Mouse (Mus musculus) intestine, embryonic 15.5 days (tissue): ENCODE results near the gene Dock4. TPM values are rescaled to one million over a fixed set of nuclear protein-coding genes. Genes with fewer than 3 reads are reported as not detected.

Experiments
- ATAC-seq: fragments of 200-750 bp; cut with Nextera tagmentation; 2 replicates; pipeline ENCODE4 v1.8.0; 2017; ENCODE audit warnings: moderate TSS enrichment, moderate library complexity
- H3K27ac ChIP-seq: fragments of 300-500 bp; sonication (generic); 2 replicates; pipeline ENCODE4 v1.5.1; 2015; ENCODE audit warnings: mild to moderate bottlenecking, inconsistent platforms
- H3K27me3 ChIP-seq: fragments of 300-500 bp; sonication (generic); replicated peaks from 2 replicates; pipeline ENCODE4 v1.6.1; 2015; ENCODE audit warnings: inconsistent platforms
- H3K36me3 ChIP-seq: fragments of 300-500 bp; sonication (generic); 2 replicates; pipeline ENCODE4 v1.6.1; 2015; ENCODE audit warnings: inconsistent platforms
- H3K4me1 ChIP-seq: fragments of 300-500 bp; sonication (generic); replicated peaks from 2 replicates; pipeline ENCODE4 v1.6.1; 2015; ENCODE audit warnings: inconsistent platforms
- H3K4me2 ChIP-seq: fragments of 300-500 bp; sonication (generic); replicated peaks from 2 replicates; pipeline ENCODE4 v1.6.1; 2015; ENCODE audit warnings: mild to moderate bottlenecking, inconsistent platforms
- H3K4me3 ChIP-seq: fragments of 300-500 bp; sonication (generic); replicated peaks from 2 replicates; pipeline ENCODE4 v1.5.1; 2015; ENCODE audit warnings: inconsistent platforms
- H3K9ac ChIP-seq: fragments of 300-500 bp; sonication (generic); 2 replicates; pipeline ENCODE4 v1.6.1; 2015; ENCODE audit warnings: inconsistent platforms
- H3K9me3 ChIP-seq: fragments of 300-500 bp; sonication (generic); 2 replicates; pipeline ENCODE4 v1.6.1; 2016; ENCODE audit warnings: inconsistent platforms
- WGBS: fragments of 180-500 bp; shearing (Covaris S2); methylation state at CpG from one replicate; pipeline ENCODE4 v1.1.7; 2015; 5-methylcytosine and 5-hydroxymethylcytosine counted together
- polyA plus RNA-seq: library from polyadenylated mRNA; unstranded; fragments of >200 nt; fragmentation: Nextera tagmentation; extraction: Ambion mirVana; gene quantifications from 2 replicates; pipeline ENCODE4 v1.2.1, GENCODE M21; 2015

The Dock4 gene
- polyA plus RNA-seq, 1 experiment from 2014 or later, result 5.7 TPM

DNA sequence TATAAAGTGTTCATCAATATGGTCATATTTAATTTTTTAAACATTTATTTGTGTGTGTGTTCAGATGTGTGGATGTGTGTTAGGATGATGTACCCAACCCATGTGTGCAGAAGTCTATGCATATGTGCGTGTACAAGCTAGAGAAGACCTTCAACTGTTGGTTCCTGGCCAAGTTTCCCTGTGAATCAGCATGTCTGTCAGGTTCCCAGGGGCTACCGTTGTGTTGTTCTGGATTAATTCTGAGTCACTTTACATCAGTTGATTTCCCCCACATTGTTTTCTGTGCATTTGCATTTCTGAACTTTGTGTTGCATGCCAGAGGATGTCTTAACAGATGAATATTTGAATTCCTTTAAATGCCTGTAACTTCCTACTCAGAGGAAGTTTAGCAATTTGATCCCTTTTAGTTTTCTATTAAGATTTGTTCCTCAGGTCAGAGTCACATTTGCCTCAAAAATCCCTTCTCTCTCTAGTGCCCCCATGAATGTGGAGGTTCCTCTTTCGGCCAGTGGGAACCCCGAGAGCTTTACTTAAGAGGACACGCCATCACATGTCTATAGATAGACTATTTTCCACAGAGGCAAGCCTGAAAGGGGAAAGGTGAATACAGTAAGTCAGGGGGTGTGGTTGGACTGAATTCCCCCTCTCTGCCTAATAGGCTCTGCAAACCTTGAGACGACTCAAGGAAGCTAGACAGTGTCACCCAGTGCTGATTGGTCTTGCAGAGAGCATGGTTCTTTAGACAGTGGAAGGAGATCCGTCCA, 139.0 kb downstream of the Dock4 start:
- H3K9ac ChIP-seq, result no peak overlapping the region
- no peaks in the 10 kb centered on the region for H3K36me3 ChIP-seq
- H3K9me3 ChIP-seq, result no peaks in the 10 kb centered on the region
- H3K27me3 ChIP-seq, result no peaks in the 10 kb centered on the region
- 83% methylated on average over 7 of the region's 7 CpGs for WGBS
- no peak overlapping the region for H3K27ac ChIP-seq
- H3K4me3 ChIP-seq, result no peak overlapping the region
- no peak overlapping the region for H3K4me2 ChIP-seq
- ATAC-seq, result no peak
- H3K4me1 ChIP-seq, result no peaks in the 10 kb centered on the region

DNA sequence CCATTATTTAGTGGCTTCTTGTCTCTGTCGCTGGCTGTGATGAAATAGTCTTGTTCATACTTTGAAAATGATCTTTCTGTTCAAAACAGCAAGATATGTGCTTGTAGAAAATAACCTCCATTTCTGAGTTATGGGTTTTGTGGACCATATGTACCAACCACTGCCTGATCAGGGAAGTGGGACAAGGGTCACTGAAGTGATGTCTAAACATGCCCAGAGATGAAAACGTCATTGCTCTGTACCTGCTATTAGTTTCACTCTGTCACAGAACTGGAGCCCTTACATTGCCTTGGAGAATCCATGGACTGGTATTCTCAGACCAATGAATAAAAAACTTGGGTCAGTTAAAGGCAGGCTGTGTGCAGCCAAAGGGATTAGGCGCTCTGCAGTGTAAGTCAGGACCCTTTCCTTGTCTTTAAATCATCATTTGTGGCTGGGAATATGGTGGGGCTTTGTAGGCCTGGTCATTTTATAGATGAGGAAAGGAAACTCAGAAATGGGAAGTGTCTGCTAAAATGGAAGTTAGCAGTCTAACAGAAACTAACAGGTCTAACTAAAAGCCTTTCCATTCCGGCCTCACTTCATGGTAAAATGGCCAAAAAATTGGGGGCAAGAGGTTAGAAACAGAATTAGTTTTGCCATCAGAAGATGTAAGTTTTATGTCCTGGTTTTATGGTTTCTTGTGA, 139.8 kb downstream of the Dock4 start:
- Histone ChIP-seq H3K36me3 (no peaks in the 10 kb centered on the region), H3K4me1 (no peaks in the 10 kb centered on the region), H3K27me3 (no peaks in the 10 kb centered on the region), H3K9ac (no peak overlapping the region), H3K27ac (no peak overlapping the region), H3K9me3 (no peaks in the 10 kb centered on the region), H3K4me3 (no peak overlapping the region), H3K4me2 (no peak overlapping the region)
- WGBS, result 78% methylated on average over 4 of the region's 4 CpGs
- no peak for ATAC-seq

DNA sequence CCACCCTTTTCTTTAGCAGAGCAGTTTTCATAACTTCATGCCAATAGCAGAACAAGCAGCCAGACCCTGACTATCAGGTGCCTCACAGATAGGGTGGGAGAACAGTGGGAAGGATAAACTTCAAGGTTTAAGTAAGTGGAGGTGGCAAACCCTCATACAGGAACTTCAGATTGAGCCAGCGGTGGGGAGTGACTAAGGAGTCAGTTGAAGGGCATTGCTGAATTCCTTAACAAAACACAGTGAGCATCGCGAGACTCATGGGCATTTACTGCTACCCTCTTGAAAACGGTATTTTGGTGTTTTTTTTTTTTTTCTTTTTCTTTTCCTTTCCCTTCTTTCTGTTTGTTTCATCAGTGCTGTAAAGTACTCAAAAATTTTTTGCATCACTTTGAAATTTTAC, 148.4 kb downstream of the Dock4 start:
- 85% methylated on average over 4 of the region's 4 CpGs for WGBS
- no peak for ATAC-seq
- Histone ChIP-seq H3K4me1 (no peaks in the 10 kb centered on the region), H3K36me3 (no peaks in the 10 kb centered on the region), H3K27ac (no peak overlapping the region), H3K9me3 (no peaks in the 10 kb centered on the region), H3K4me3 (no peak overlapping the region), H3K9ac (no peak overlapping the region), H3K4me2 (no peak overlapping the region), H3K27me3 (no peaks in the 10 kb centered on the region)

DNA sequence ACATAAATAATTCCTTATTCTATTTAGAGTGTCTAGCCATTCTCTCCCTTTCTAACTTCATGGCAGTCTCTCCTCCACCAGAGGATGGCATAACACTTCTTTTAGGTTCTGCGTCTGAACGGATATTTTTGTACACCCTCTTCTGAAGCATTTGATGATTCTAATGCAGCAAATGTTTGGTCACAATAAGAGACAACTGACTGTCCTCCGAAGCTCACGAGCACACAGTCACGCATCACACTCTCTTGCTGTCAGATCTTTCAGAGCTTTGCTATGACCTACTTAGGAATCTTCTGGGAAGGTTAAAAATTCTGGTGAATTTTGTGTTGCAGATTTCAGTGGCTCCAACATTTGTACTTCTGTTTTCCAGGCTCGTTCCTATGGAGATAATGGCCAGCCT, 149.7 kb downstream of the Dock4 start:
- no peaks in the 10 kb centered on the region for H3K27me3 ChIP-seq
- no peak overlapping the region for H3K9ac ChIP-seq
- no peaks in the 10 kb centered on the region for H3K4me1 ChIP-seq
- no peak overlapping the region for H3K27ac ChIP-seq
- WGBS, result 88% methylated on average over 6 of the region's 6 CpGs
- H3K4me2 ChIP-seq, result no peak overlapping the region
- no peaks in the 10 kb centered on the region for H3K36me3 ChIP-seq
- no peak for ATAC-seq
- H3K9me3 ChIP-seq, result no peaks in the 10 kb centered on the region
- H3K4me3 ChIP-seq, result no peak overlapping the region

DNA sequence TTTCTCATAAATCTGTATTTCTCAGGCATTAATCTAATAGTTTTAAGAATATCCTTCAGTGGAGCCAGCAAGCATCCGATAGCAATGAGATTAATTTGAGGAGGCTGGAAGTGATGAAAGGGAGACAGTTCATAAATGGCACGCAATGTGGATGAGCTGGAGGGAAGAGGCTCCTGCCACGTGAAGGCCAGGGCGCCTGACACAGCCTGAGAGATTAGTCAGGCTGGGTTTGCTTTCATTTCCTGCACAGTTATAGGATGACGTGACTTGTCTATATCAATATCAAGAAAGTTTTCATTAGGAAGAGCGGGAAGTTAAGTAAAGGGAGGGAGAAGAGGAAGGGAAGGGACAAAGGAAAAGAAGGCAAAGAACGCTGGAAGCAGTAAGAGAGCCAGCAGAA, 150.3 kb downstream of the Dock4 start:
- H3K4me1 ChIP-seq, result no peaks in the 10 kb centered on the region
- no peaks in the 10 kb centered on the region for H3K36me3 ChIP-seq
- ATAC-seq, result no peak
- no peak overlapping the region for H3K9ac ChIP-seq
- H3K27me3 ChIP-seq, result no peaks in the 10 kb centered on the region
- H3K27ac ChIP-seq, result no peak overlapping the region
- H3K9me3 ChIP-seq, result no peaks in the 10 kb centered on the region
- no peak overlapping the region for H3K4me2 ChIP-seq
- 77% methylated on average over 7 of the region's 7 CpGs for WGBS
- H3K4me3 ChIP-seq, result no peak overlapping the region

DNA sequence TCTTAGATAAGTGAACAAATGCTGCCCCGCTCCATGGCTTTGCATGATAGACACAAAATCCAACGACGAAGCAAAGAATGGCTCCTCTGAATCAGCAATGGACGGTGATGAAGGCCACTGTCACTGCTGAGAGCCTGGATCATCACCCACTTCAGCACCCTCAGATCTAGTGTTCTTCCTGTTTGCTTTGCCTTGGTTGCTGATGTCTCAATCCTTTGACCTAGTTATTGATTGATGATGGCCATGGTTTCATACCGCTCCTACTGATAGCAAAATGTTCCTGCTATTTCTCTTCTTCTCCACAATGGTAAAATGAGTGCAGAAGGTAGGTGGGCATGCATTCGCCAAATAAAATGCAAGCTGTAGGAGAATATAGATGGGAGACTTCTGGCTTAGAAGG, 150.7 kb downstream of the Dock4 start:
- WGBS, result 83% methylated on average over 6 of the region's 6 CpGs
- ATAC-seq, result no peak
- no peak overlapping the region for H3K4me3 ChIP-seq

DNA sequence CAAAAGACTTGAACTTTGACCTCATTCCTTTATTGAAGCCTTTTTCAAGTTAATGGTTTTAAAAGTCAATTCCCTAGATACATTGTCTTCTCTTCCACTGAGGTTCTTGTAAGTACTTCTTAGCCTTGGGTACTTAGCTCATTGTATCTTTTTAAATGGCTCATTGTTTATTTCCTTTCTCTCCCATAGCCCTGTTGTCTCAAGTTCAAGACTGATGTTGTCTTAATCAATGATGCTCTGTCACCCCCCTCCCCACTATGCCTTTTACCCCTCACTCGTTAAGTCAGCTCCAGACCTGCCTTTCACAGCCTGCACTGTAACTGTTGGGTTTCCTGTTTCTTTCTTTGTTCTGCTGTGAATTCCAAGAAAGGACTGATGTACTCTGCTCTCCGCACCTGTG, 154.2 kb downstream of the Dock4 start:
- no peak overlapping the region for H3K4me3 ChIP-seq
- ATAC-seq, result no peak
- H3K9me3 ChIP-seq, result no peaks in the 10 kb centered on the region
- H3K27me3 ChIP-seq, result no peaks in the 10 kb centered on the region
- no peak overlapping the region for H3K9ac ChIP-seq
- H3K27ac ChIP-seq, result no peak overlapping the region
- H3K4me2 ChIP-seq, result no peak overlapping the region
- H3K36me3 ChIP-seq, result no peaks in the 10 kb centered on the region
- 81% methylated on average over 2 of the region's 2 CpGs for WGBS
- no peaks in the 10 kb centered on the region for H3K4me1 ChIP-seq

More for the DNA sequence above, 150.7 kb downstream of the Dock4 start:
- Histone ChIP-seq H3K9ac (no peak overlapping the region), H3K9me3 (no peaks in the 10 kb centered on the region), H3K27me3 (no peaks in the 10 kb centered on the region), H3K4me2 (no peak overlapping the region), H3K4me1 (no peaks in the 10 kb centered on the region), H3K27ac (no peak overlapping the region), H3K36me3 (no peaks in the 10 kb centered on the region)

DNA sequence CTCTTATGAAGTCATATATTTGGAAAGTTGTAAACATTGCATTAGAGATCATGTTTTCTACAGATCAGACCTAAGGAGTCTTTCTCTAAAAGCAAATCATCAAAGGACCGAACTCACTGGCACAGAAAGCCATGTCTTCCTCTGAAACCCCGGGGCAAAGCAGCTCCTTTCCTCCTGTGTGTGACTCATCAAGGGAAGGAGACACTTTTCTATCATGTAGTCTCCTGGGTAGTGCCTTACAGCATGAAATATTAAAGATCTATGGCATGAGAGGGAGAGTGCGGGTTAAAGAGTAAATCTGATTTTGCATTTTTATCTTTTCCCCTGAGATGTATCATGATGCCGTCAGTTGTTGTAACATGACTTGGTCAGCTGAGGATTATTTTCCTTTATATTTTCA, 159.8 kb downstream of the Dock4 start:
- H3K27ac ChIP-seq, result no peak overlapping the region
- 86% methylated on average over 4 of the region's 4 CpGs for WGBS
- H3K36me3 ChIP-seq, result no peaks in the 10 kb centered on the region
- no peak overlapping the region for H3K9ac ChIP-seq
- no peak overlapping the region for H3K4me2 ChIP-seq
- H3K9me3 ChIP-seq, result no peaks in the 10 kb centered on the region
- no peaks in the 10 kb centered on the region for H3K27me3 ChIP-seq
- no peak overlapping the region for H3K4me3 ChIP-seq
- no peaks in the 10 kb centered on the region for H3K4me1 ChIP-seq
- ATAC-seq, result no peak

DNA sequence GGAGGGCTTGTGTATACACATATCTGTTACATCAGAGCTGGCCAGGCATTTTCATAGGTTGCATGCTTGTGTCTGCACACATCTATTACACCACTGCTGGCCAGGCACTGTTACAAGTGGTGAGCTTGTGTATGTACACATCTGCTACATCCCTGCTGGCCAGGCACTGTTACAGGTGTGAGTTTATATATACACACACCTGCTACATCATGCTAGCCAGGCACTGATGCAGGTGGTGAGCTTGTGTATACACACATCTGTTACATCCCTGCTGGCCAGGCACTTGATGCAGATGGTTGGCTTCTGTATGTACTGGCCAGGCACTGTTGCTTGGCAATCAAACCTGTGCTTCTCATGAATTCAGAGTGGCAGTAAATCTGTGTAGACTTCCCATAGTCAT, 177.2 kb downstream of the Dock4 start:
- no peak overlapping the region for H3K4me2 ChIP-seq
- no peak for ATAC-seq
- H3K4me3 ChIP-seq, result no peak overlapping the region
- H3K9me3 ChIP-seq, result no peaks in the 10 kb centered on the region
- no peaks in the 10 kb centered on the region for H3K36me3 ChIP-seq
- no peak overlapping the region for H3K27ac ChIP-seq
- no peaks in the 10 kb centered on the region for H3K4me1 ChIP-seq
- H3K27me3 ChIP-seq, result no peaks in the 10 kb centered on the region
- H3K9ac ChIP-seq, result no peak overlapping the region

DNA sequence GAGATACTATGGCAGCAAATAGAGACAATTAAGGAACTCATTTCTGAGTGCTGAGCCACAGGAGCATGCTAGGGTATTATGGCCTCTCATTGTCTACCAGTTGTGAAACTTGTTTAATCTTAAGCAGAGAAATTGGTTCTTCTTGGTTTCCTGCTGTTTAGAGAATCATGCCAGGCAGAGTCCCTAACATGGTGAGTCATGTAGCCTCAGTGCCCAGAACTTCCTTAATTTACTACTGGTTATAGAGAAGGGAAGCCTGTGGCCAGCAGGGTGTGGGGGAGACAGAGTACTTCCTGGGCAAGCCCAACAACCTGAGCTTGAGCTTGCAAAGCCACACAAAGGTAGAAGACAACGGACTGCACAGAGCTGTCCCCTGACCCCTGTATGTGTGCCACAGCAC, 180.8 kb downstream of the Dock4 start:
- 94% methylated on average over 1 of the region's 1 CpGs for WGBS
- H3K4me2 ChIP-seq, result no peak overlapping the region

DNA sequence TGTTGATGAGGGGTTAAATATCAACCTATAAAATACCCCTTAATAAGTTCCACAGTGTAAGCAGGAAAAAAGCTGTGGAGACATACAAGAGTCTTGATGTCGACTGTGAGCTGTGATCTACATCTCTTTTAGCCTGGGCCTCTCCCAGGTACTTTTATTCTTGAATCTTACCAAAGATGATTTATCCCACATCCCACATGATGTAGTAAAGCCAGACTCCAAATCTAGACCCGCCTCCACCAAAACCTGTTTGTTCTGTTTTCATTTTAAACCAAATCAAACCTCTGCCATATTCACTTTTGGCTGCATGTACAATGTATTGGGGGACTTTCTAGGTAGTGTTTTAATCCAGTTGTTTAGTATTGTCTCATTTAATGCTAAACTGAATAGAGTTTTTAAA, 187.5 kb downstream of the Dock4 start:
- ATAC-seq, result no peak
- Histone ChIP-seq H3K27me3 (no peaks in the 10 kb centered on the region), H3K4me3 (no peak overlapping the region), H3K36me3 (no peaks in the 10 kb centered on the region), H3K4me1 (no peaks in the 10 kb centered on the region), H3K4me2 (no peak overlapping the region), H3K9ac (no peak overlapping the region), H3K9me3 (no peaks in the 10 kb centered on the region), H3K27ac (no peak overlapping the region)
- WGBS, result 76% methylated on average over 2 of the region's 2 CpGs

More for the DNA sequence above, 180.8 kb downstream of the Dock4 start:
- Histone ChIP-seq H3K4me1 (no peaks in the 10 kb centered on the region), H3K9me3 (no peaks in the 10 kb centered on the region), H3K9ac (no peak overlapping the region), H3K36me3 (no peaks in the 10 kb centered on the region), H3K4me3 (no peak overlapping the region), H3K27ac (no peak overlapping the region), H3K27me3 (no peaks in the 10 kb centered on the region)
- ATAC-seq, result no peak

DNA sequence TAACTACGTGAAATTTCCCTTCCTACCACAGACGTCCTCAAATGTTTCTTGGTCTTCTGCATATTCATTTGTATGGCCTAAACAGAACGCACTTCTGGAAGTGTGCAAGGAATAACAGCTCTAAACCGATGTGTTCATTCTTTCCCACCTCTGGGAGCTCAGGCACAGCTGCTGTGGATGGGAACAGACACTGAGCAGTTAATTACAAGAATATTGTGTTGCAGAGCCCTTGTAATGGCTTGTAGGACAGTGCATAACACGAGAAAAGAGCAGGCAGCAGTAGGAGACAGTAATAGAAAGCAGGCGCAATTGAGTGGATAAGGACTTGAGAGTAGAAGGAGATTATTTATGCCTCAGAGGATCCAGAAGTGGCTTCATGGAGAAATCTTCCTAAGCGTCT, 188.4 kb downstream of the Dock4 start:
- no peak for ATAC-seq
- Histone ChIP-seq H3K27ac (no peak overlapping the region), H3K9ac (no peak overlapping the region), H3K36me3 (no peaks in the 10 kb centered on the region), H3K4me1 (no peaks in the 10 kb centered on the region), H3K4me3 (no peak overlapping the region), H3K4me2 (no peak overlapping the region), H3K9me3 (no peaks in the 10 kb centered on the region), H3K27me3 (no peaks in the 10 kb centered on the region)
- WGBS, result 80% methylated on average over 7 of the region's 7 CpGs

DNA sequence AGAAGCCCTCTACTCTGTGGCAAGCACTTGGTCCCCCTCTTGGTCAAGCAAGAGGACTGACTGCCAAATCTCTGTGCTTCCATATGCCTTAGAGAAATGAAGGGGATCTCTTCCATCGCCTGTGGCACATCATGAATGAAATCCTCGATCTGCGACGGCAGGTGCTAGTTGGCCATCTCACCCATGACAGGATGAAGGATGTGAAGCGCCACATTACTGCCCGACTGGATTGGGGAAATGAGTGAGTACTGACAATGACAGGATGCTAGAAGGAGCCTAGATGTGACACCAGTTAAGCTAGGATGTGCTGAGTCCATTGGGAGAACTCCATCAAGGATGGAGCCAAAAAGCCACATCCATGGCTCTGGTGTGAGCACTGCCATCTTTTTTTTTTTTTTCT, 190.2 kb downstream of the Dock4 start:
- Histone ChIP-seq H3K27ac (no peak overlapping the region), H3K9ac (no peak overlapping the region), H3K27me3 (no peaks in the 10 kb centered on the region), H3K4me2 (no peak overlapping the region), H3K36me3 (no peaks in the 10 kb centered on the region), H3K4me1 (no peaks in the 10 kb centered on the region), H3K4me3 (no peak overlapping the region), H3K9me3 (no peaks in the 10 kb centered on the region)
- ATAC-seq, result no peak
- 93% methylated on average over 6 of the region's 6 CpGs for WGBS
